Mouse (Mus musculus) G1E (cell line): ENCODE measurements at regions not wholly inside any gene's neighbourhood (a gene's known extent, or its start where the extent isn't known, plus 50 kb on each side); places are given as distances from the start of the nearest gene placed in this dataset.

Experiments
- CTCF ChIP-seq: IDR thresholded peaks from 2 replicates; pipeline ENCODE4 v1.5.1; 2012; ENCODE audit warnings: low read depth, low read length, inconsistent platforms, mixed read lengths
- GATA1 ChIP-seq: IDR thresholded peaks from 2 replicates; pipeline ENCODE4 v1.6.1; 2012; ENCODE audit warnings: borderline replicate concordance, low read length, inconsistent platforms, mixed read lengths
- TAL1 ChIP-seq: conservative IDR thresholded peaks from 2 replicates; pipeline ENCODE4 v1.6.1; 2012; ENCODE audit warnings: low read depth, low read length, inconsistent platforms, mixed read lengths

DNA sequence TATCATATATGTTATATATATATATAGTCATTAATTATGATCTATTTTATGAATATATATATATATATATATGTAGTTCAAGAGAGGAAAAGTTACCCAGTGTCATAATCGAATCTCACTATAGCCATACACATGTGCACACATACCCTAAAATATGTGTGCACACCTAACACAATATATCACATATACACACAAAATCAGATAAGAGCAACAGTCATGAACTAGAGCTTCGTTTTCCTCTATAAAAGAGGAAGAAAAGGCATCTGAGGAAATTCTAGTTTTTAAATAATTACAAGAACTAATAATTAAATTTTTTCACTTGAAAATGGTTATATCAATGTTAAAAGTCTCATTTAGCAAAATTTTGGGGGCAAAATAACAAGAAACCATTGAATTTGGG is 835.3 kb upstream of the Tbl1xr1 start:
- TF ChIP-seq CTCF (no peak), GATA1 (no peak), TAL1 (no peak)
